ENCODE assay signal across 16 mouse cellular contexts in genomic region chr4:136599869-136600268, GRCm38 (mm10). TPM values are rescaled to one million over a fixed set of nuclear protein-coding genes. Genes with fewer than 3 reads are reported as not detected.
A peak's percentile ranks its signal among the peaks of the same experiment; 100 is the strongest.
DNase-seq lines count a peak whose midpoint lies in the region; ATAC-seq and TF ChIP-seq lines count a peak whose summit lies in the region.
"Had no signal": no experiment of that assay in that cellular context is flagged by ENCODE, and none has a peak within 500 bp of the region (broad histone marks: within the 10 kb centered on the region; RNA-seq: fewer than 3 reads in every experiment).

No protein-coding gene starts in this region.

- WGBS in hindbrain, embryonic 13.5 days = 98% methylated on average over 3 of the region's 3 CpGs
- WGBS in hindbrain, embryonic 16.5 days = 91% methylated on average over 3 of the region's 3 CpGs
- WGBS in midbrain, embryonic 11.5 days = 96% methylated on average over 3 of the region's 3 CpGs
- 98% methylated on average over 3 of the region's 3 CpGs for WGBS in kidney, embryonic 15.5 days

- no peak overlapping the region for H3K27ac ChIP-seq in hindbrain, embryonic 13.5 days
- no peak overlapping the region for H3K27ac ChIP-seq in hindbrain, embryonic 16.5 days (ENCODE audit: low read depth, low read length)
- no peak overlapping the region for H3K27ac ChIP-seq in midbrain, embryonic 11.5 days (ENCODE audit: low read depth, low read length)
- no peak overlapping the region for H3K27ac ChIP-seq in kidney, embryonic 15.5 days
- H3K27ac ChIP-seq: limb, embryonic 15.5 days had no signal

- peak; percentile 13 for DNase-seq in CD4-positive helper T cell, adult 2 months (ENCODE audit: low read depth, low spot score)
- no peak for DNase-seq in Patski (ENCODE audit: low read depth, low spot score)
- DNase-seq in midbrain, embryonic 11.5 days (ENCODE audit: low spot score, missing footprints) = peak; percentile 84
- no peak for DNase-seq in ovary, adult 18-20 months (ENCODE audit: low spot score)
- no peak for DNase-seq in ovary, postnatal 36 days (ENCODE audit: low spot score)
- DNase-seq: cerebellum, postnatal 25 days; gastrocnemius, postnatal 36 days; layer of hippocampus, adult 9-11 months had no signal

- no peaks in the 10 kb centered on the region for H3K27me3 ChIP-seq in hindbrain, embryonic 13.5 days
- no peaks in the 10 kb centered on the region for H3K27me3 ChIP-seq in hindbrain, embryonic 16.5 days (replicated peaks; ENCODE audit: control insufficient read depth, insufficient read depth, low read length)
- no peaks in the 10 kb centered on the region for H3K27me3 ChIP-seq in Patski
- no peaks in the 10 kb centered on the region for H3K27me3 ChIP-seq in midbrain, embryonic 11.5 days (ENCODE audit: control insufficient read depth, insufficient read depth, low read length)
- no peaks in the 10 kb centered on the region for H3K27me3 ChIP-seq in kidney, embryonic 15.5 days
- H3K27me3 ChIP-seq: limb, embryonic 15.5 days had no signal

- peak overlapping the region; percentile 76 for H3K4me2 ChIP-seq in hindbrain, embryonic 13.5 days
- H3K4me2 ChIP-seq in hindbrain, embryonic 16.5 days (ENCODE audit: low read length) = no peak overlapping the region; the same call in 1 of the 2 replicates
- no peak overlapping the region for H3K4me2 ChIP-seq in midbrain, embryonic 11.5 days
- H3K4me2 ChIP-seq in kidney, embryonic 15.5 days = no peak overlapping the region

- H3K9ac ChIP-seq in hindbrain, embryonic 13.5 days = no peak overlapping the region
- H3K9ac ChIP-seq in hindbrain, embryonic 16.5 days (ENCODE audit: low read depth, low read length) = no peak overlapping the region
- no peak overlapping the region for H3K9ac ChIP-seq in midbrain, embryonic 11.5 days (ENCODE audit: low read length)
- H3K9ac ChIP-seq in kidney, embryonic 15.5 days = no peak overlapping the region
- H3K9ac ChIP-seq: limb, embryonic 15.5 days had no signal

- ATAC-seq in hindbrain, embryonic 13.5 days (ENCODE audit: low FRiP score) = no peak
- no peak for ATAC-seq in hindbrain, embryonic 16.5 days
- ATAC-seq in Patski = no peak
- ATAC-seq in midbrain, embryonic 11.5 days (ENCODE audit: low FRiP score) = no peak
- no peak for ATAC-seq in kidney, embryonic 15.5 days (replicated peaks; ENCODE audit: low FRiP score)

- no peaks in the 10 kb centered on the region for H3K36me3 ChIP-seq in hindbrain, embryonic 13.5 days
- H3K36me3 ChIP-seq in hindbrain, embryonic 16.5 days (ENCODE audit: control insufficient read depth, insufficient read depth, low read length) = no peaks in the 10 kb centered on the region
- no peaks in the 10 kb centered on the region for H3K36me3 ChIP-seq in midbrain, embryonic 11.5 days (ENCODE audit: control insufficient read depth, insufficient read depth, low read length)
- no peaks in the 10 kb centered on the region for H3K36me3 ChIP-seq in kidney, embryonic 15.5 days

- no peaks in the 10 kb centered on the region for H3K9me3 ChIP-seq in hindbrain, embryonic 13.5 days
- H3K9me3 ChIP-seq in hindbrain, embryonic 16.5 days (ENCODE audit: control insufficient read depth, low read length) = no peaks in the 10 kb centered on the region
- H3K9me3 ChIP-seq in midbrain, embryonic 11.5 days (ENCODE audit: control insufficient read depth, low read length) = no peaks in the 10 kb centered on the region; the same call in 1 of the 2 replicates
- no peaks in the 10 kb centered on the region for H3K9me3 ChIP-seq in kidney, embryonic 15.5 days (replicated peaks)
- H3K9me3 ChIP-seq: G1E; limb, embryonic 15.5 days had no signal

- peaks cover 41% of the 10 kb centered on the region for H3K4me1 ChIP-seq in hindbrain, embryonic 13.5 days (replicated peaks)
- peaks cover 15% of the 10 kb centered on the region for H3K4me1 ChIP-seq in hindbrain, embryonic 16.5 days (ENCODE audit: control insufficient read depth, insufficient read depth, low read depth, low read length)
- peaks cover 9% of the 10 kb centered on the region for H3K4me1 ChIP-seq in midbrain, embryonic 11.5 days (ENCODE audit: control insufficient read depth, insufficient read depth, low read length)
- H3K4me1 ChIP-seq in kidney, embryonic 15.5 days = peaks cover 21% of the 10 kb centered on the region

- POLR2A ChIA-PET in Patski (lab: Charles Lee) = no interaction called here

- H3K4me3 ChIP-seq in hindbrain, embryonic 13.5 days = peak overlapping the region; percentile 97
- H3K4me3 ChIP-seq in hindbrain, embryonic 16.5 days (ENCODE audit: low read length) = no peak overlapping the region
- no peak overlapping the region for H3K4me3 ChIP-seq in midbrain, embryonic 11.5 days (ENCODE audit: low read depth, low read length)
- no peak overlapping the region for H3K4me3 ChIP-seq in kidney, embryonic 15.5 days (replicated peaks)
- H3K4me3 ChIP-seq: limb, embryonic 15.5 days had no signal

- CTCF ChIA-PET in Patski (lab: Charles Lee) = no interaction called here

- peak; percentile 32 for TF ChIP-seq CTCF in Patski (IDR thresholded peaks at IDR 0.05)

- in situ Hi-C loops in Patski (cut with MboI; ENCODE audit: low pct_unique_long_range_greater_than_20kb) = no loop called here

RNA-seq across cellular contexts. Expression of gene Kdm1a, which starts 2.7 kb away (rescaled TPM):
- polyA plus RNA-seq in hindbrain, embryonic 13.5 days (2015; fragmentation: Nextera tagmentation; extraction: Ambion mirVana) = 80.7 and 80.8 TPM in 2 replicates
- polyA plus RNA-seq in hindbrain, embryonic 16.5 days (2015; fragmentation: Nextera tagmentation; extraction: Ambion mirVana) = 31.6 and 45.7 TPM in 2 replicates
- polyA plus RNA-seq in Patski (2021) = 66.9 TPM
- 89.6 and 92.3 TPM in 2 replicates for polyA plus RNA-seq in midbrain, embryonic 11.5 days (2014; fragmentation: Nextera tagmentation; extraction: Ambion mirVana)
- 39.9 and 43.7 TPM in 2 replicates for polyA plus RNA-seq in kidney, embryonic 15.5 days (2015; fragmentation: Nextera tagmentation; extraction: Ambion mirVana)

RNA-seq across cellular contexts. Expression of gene Tex46, which starts 10.4 kb away (rescaled TPM):
- not detected in 2 replicates for polyA plus RNA-seq in hindbrain, embryonic 13.5 days (2015; fragmentation: Nextera tagmentation; extraction: Ambion mirVana)
- polyA plus RNA-seq in hindbrain, embryonic 16.5 days (2015; fragmentation: Nextera tagmentation; extraction: Ambion mirVana) = not detected in 2 replicates
- polyA plus RNA-seq in Patski (2021) = not detected
- not detected in 2 replicates for polyA plus RNA-seq in midbrain, embryonic 11.5 days (2014; fragmentation: Nextera tagmentation; extraction: Ambion mirVana)
- polyA plus RNA-seq in kidney, embryonic 15.5 days (2015; fragmentation: Nextera tagmentation; extraction: Ambion mirVana) = not detected in 2 replicates
- polyA plus RNA-seq: G1E; intestine, embryonic 14.5 days; limb, embryonic 15.5 days; spleen, adult 2 months; thymus, postnatal 0 days had no signal

RNA-seq across cellular contexts. Expression of gene Lactbl1, which starts 22.6 kb away (rescaled TPM):
- 0.06 TPM in 1 of 2 replicates, not detected in the other for polyA plus RNA-seq in hindbrain, embryonic 13.5 days (2015; fragmentation: Nextera tagmentation; extraction: Ambion mirVana)
- polyA plus RNA-seq in hindbrain, embryonic 16.5 days (2015; fragmentation: Nextera tagmentation; extraction: Ambion mirVana) = 0.05 and 0.06 TPM in 2 replicates
- not detected for polyA plus RNA-seq in Patski (2021)
- polyA plus RNA-seq in midbrain, embryonic 11.5 days (2014; fragmentation: Nextera tagmentation; extraction: Ambion mirVana) = 0.06 TPM in 1 of 2 replicates, not detected in the other
- polyA plus RNA-seq in kidney, embryonic 15.5 days (2015; fragmentation: Nextera tagmentation; extraction: Ambion mirVana) = not detected in 2 replicates
- polyA plus RNA-seq: intestine, embryonic 14.5 days; limb, embryonic 15.5 days had no signal

Comparison
In these comparisons a context has a peak if more than half of its experiments do, and no peak if none do; other contexts are left out.
1. DNase-seq: peak in CD4-positive helper T cell, adult 2 months (single experiment) and midbrain, embryonic 11.5 days (single experiment); none in Patski (single experiment), ovary, adult 18-20 months (single experiment) and ovary, postnatal 36 days (single experiment).